Mouse (Mus musculus): Measurements from ENCODE around the gene Il23r. TPM values are rescaled to one million over a fixed set of nuclear protein-coding genes. Genes with fewer than 3 reads are reported as not detected.
"Not testable (repeated sequence)": the region's sequence is repeated elsewhere in the genome, so short reads cannot be mapped to it uniquely, and the experiment has no call there.

Gene Il23r
- total RNA-seq (2021) = not detected

DNA sequence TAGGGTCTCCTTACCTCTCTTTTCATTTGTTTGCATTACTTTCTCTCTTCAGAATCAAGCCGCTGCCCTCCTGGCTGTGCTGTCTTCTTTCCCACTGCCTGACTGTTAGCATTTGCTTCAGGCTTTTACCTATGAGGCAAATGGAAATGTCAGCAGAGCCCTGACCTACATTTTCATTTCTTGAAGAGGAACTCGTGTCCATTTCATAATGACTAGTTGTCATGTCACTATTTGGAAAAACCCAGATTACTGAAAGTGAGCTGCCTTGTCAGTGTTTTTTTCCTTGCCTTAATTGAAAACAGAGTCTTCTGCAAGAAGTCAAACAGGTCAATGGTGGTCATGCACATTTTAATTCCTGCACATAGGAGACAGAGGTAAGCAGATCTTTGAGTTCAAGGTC lies at the start of gene Il23r:
Il23r (minus strand) TSS at position 101 of the 400 bp plus-strand sequence.
- DNase-seq (ENCODE audit: low spot score in 2 of 2) = no peak
- intact Hi-C loops (cut with DNase I) = no loop called here

DNA sequence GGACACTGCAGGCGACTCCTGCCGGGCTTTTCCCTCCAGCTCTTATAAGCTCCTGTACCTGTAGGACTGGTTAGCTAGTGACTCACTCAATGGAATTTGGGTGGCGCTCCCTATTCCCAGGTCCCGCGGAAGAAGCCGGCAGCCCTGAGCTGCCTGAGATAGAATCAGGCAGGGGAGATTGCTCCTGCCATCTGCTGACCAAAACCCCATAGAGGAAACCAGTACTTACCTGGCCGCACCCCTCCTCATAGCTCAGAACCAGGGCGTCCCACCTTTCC lies 44.1 kb upstream of the Il23r start, which contains the start of gene Tacstd2:
Tacstd2 (minus strand) TSS at position 20 of the 278 bp plus-strand sequence.
- intact Hi-C loops (cut with DNase I) = no loop called here
- no peak for DNase-seq (ENCODE audit: low spot score in 2 of 2)

DNA sequence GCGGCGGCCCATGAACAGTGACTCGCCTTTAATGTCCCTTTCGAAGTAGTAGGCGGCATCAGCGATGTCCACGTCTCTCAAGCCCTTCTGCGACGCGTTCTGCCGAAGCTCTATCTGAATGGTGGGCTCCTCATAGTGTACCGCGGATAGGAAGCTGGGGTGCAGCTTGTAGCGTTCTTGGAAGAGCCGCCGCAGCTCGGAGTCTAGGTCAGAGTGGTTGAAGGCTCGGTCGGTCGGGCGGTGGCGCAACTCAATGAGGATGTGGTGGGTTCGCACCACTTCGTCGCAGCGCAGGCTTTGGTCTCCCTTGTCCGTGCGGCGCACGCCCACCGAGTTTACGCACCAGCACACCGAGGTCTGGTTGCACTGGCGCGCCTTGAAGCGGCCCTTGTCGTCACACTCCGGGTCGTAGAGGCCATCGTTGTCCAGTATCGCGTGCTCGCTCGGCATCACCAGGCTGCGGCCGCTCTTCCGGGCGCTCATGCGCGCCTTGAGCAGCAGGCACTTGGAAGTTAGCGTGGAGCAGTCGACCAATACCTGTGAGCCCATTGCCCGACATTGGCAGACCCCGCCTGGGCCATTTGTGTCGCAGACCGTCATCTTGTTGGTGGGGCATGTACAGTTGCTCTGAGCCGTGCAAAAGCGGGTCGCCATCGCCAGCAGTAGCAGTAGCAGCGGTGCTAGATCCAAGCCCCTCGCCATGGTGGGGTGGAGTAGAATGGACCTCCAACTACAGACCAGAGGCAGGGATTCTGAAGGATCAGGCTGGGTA lies 43.5 kb upstream of the Il23r start:
- intact Hi-C loops (cut with DNase I) = no loop called here
- DNase-seq (ENCODE audit: low spot score in 2 of 2) = no peak

DNA sequence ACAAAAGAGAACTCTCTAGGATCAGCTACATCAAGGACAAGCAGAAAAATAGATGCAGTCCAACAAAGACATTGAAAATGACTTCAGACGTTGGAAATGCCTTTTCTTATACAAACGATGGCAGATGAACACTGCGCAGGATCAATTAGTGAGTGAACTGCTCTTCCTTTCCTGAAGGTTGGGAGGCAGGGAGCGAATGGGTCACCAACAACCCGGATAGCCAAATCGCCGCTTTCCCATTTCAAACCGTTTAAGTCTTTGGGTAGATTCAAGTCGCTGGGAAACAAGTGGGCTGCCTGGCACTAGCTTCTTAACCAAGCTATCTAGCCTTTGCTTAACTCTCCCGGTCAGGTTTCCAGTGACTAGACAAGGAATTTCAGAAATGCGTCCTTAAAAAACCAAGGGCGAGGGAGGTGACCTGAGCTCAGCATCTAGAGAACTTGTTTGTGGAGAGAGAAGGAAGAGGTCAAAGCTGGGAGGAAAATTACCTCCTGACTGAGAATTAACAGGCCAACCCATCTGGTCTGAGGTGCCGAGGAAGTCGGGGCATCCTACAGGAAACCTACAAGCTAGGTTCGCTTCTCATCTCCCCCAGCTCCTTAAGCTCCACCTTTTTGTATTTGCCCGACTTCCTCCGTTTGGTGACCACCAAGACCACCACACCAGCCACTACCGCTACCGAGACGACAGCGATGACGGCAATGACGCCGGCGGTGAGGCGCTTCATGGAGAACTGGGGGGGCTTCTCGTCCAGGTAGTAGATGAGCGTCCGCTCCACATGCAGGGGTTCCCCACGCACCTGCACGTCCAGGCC lies 42.7 kb upstream of the Il23r start:
- no peak for DNase-seq (ENCODE audit: low spot score in 2 of 2)
- intact Hi-C loops (cut with DNase I) = no loop called here

DNA sequence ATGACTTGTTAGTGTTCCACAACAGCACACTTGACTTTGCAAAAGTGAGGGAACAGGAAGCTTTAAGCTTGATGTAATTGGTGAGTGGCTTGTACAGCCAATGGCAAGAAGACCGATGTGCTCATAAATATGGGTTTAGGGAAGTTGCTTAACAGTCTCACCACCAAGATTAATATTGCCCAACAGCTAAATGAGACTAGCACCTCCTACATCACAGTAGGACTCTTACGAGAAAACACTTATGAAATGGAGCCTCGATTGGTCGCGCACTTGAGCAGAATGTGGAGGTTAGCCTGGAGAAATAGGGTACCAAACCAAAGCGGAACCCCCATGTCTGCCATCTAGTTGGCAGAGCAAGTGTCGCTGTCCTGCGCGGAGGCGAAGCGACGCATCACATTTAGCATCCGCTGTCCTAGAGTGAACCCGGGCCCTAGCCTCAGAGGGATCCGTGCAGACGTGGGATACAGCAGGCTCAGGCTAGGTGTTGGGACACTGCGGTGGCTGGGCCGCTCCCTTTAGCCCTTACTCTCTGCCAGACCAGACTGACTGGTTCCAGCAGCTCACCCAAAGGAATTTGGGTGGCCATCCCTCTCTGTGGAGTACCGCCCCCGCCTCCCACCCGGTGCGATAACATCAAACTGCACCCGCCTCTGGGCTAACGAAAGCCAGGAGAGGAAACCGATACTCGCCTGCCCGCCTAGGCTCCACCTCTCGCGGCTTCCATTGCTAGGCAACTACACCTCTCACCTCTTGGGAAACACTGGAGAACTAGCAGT lies 41.2 kb upstream of the Il23r start:
- intact Hi-C loops (cut with DNase I) = no loop called here
- DNase-seq (ENCODE audit: low spot score in 2 of 2) = no peak

DNA sequence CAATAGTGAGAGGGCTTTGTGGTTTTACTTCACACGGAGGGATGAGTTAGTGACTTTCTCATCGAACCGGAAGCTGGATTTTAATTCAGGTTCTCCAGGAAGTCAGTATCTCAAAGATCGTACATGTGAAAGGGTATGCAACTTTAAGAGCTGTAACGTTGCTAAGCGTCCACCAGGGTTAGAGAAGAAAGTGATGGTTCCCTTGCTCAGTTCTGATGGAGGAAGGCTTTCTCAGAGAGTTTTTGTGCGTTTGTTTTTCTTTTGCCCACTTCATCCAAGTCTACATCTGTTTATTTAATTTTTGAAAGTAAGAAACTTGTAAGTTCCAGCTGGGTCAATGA lies 40.1 kb upstream of the Il23r start:
- intact Hi-C loops (cut with DNase I) = no loop called here
- no peak for DNase-seq (ENCODE audit: low spot score in 2 of 2)

DNA sequence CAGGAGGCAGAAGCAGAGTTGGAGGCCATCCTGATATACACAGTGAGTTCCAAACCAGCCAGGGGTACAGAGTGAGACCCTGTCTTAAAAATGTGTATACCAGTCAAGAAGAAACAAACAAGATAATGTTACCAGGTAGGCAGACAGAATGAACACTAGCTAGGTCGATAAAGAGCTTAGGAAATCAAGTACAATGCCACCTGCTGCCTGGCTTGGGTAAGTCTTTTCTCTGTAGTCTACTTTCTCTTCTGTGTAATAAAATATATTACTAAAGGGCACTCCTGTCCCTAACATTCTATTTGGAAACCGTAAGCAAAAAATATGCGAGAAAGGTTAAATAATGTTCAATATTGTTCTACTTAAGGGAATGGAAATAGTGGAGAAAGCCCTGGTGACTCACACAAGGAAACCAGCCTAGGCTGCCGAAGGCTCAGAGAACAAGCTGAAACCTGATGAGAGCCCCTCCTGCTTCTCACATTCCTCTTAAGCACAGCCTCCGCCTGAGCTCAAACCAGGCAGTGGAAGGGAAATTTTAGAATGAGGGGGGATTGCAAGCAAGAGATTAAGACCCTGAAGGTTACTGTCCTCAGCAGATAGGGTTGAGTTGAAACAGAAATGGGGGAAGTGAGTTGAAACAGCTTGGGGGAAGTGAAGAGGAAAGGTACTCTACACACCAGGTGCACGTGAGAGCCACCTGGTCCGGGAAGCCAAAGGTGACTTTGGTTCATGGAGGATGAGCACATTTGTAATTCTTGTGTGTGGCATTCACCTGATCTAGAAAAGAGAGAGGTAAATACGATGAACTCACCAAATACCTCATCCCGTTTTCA lies 39.6 kb upstream of the Il23r start:
- intact Hi-C loops (cut with DNase I) = no loop called here
- DNase-seq (ENCODE audit: low spot score in 2 of 2) = no peak

DNA sequence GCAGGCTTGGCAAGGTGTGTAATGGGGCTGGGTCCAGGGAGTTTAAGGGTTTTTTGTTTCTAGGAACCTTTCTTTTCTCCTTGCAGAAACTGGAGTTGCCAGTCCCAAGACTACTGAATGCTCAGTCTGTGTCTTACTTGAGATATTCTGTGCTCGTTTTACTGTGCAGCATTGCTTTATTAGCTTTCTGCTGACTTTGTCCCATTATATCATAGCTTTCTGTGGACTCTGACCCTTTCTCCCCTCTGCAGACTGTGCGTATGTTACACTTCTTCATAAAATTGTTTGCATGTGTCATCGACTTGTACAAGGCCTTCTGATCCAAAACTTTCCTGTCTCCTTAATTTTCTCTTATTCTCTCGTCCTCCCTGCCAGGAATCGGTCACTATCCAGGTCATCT lies 34.7 kb upstream of the Il23r start:
- intact Hi-C loops (cut with DNase I) = no loop called here
- DNase-seq (ENCODE audit: low spot score in 2 of 2) = no peak

DNA sequence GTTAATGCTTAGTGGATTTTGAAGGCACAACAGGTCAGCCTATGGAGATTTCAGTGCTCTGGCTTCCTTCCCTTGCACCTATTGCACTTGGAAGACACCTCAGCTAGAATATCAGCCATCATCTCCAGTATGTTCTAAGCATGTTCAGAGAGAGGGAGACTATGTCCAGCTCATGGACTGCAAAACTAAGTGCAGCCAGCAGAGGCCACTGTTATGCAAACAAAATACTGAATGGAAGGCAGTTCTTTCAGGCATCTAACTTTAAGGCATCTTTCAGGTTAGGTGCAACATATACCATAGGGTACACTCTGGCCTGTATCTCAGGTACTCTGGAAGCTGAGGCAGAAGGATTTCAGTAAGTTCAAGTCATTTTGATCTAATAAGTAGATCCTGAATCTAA lies 19.1 kb upstream of the Il23r start:
- intact Hi-C loops (cut with DNase I) = no loop called here
- peak in 1 of 2 experiments; percentile 27 for DNase-seq (ENCODE audit: low spot score in 2 of 2)

DNA sequence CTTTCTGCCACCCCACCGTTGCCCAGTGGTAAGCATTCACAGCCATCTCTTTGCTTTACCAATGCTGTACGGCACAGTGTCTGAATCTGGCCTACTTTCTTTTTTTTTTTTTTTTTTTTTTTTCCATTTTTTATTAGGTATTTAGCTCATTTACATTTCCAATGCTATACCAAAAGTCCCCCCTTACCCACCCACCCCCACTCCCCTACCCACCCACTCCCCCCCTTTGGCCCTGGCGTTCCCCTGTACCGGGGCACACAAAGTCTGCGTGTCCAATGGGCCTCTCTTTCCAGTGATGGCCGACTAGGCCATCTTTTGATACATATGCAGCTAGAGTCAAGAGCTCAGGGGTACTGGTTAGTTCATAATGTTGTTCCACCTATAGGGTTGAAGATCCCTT lies 10.3 kb upstream of the Il23r start:
- DNase-seq (ENCODE audit: low spot score in 2 of 2); intact Hi-C loops (cut with DNase I): not testable (repeated sequence)

DNA sequence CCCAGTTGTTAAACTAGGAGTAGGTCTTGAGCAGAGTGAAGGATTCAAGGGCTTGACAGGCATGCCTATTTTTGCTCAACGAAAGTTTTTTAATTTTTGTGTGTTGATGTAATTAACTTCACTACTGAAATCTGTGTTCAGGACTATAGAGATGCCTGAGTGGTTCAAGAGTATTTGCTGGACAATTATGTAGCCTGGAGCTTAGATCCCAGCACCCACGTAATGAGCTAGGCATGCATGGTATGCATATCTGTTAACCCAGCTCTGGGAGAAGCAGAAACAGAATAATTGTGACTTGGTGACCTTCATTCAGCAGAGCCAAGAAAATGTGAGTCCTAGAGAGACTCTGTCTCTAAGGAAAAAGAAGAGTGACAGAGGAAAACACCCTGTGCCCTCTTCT lies 10.6 kb downstream of the Il23r start:
- intact Hi-C loops (cut with DNase I) = no loop called here

DNA sequence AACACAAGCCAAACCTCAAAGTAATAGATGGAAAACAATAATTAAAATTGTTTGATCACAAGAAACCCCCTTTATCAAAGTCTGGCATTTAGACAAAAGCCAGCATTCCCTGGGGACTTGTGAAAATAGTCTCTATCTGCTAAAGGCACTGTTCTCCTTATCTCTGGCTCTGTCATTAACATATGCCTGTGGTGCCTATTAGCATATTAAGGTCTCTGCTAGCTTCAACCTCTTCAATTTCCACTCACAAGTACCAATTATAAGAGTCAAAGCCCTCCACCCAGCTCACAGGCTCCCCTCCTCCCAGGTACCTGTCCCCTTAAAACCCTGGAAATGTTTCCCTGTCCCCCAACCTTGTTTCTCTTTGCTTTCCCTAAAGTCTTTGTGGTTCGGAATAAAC lies 20.4 kb downstream of the Il23r start:
- no peak for DNase-seq (ENCODE audit: low spot score in 2 of 2)
- intact Hi-C loops (cut with DNase I) = no loop called here

More for the DNA sequence above, 10.6 kb downstream of the Il23r start:
- no peak for DNase-seq (ENCODE audit: low spot score in 2 of 2)

DNA sequence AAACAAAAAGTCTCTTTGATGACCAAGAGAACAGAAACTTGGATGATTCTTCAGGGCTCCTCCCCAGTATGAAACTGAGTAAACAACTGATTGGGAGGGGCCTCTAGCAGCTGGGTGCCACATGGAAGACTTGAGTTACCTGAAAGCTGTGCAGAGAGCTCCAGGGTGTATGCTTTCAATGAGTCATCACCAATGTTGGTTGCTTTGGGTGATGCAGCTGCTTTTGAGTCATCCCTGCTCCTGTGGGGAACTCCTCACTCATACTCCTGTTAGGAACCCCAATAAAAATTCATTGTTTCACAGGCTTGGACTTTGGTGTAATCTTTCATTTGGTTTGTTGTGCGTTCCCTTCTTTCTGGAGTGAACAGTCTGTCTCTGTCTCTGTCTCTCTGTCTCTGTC lies 32.2 kb downstream of the Il23r start:
- intact Hi-C loops (cut with DNase I) = no loop called here
- DNase-seq (ENCODE audit: low spot score in 2 of 2) = no peak

DNA sequence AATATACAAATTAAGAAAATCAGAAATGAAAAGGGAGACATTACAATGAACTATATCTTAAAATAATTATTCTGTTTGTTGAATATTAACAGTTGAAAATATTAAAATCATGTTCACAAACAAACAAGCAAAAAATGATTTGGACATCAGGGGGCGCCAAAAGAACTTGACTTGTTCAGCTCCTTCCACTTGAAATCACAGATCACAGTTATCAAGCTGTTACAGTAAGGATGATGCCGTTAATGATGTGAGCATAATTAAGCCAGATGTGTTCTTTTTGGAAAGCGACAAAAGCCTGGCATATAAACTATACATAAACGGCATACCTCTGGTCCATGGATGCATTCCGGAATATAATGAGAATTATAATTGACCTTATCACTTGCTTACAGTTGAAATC lies 40.3 kb downstream of the Il23r start:
- intact Hi-C loops (cut with DNase I) = no loop called here
- no peak for DNase-seq (ENCODE audit: low spot score in 2 of 2)

DNA sequence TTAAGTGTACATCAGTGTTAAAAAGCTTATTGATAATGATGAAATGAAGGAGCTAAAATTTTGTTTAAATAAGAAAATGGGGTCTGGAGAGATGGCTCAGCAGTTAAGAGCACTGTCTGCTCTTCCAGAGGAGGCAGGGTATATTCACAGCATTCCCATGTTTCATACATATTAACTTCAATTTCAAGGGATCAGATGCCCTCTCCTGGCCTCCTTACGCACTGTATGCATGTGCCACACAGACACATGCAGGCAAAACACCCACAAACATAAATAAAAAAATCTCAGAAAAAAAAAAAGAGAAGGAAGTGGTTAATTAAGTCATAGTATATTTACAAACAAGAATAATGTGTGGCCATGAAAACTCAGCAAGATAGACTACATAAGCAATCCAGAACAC lies 45.8 kb downstream of the Il23r start:
- intact Hi-C loops (cut with DNase I) = no loop called here

DNA sequence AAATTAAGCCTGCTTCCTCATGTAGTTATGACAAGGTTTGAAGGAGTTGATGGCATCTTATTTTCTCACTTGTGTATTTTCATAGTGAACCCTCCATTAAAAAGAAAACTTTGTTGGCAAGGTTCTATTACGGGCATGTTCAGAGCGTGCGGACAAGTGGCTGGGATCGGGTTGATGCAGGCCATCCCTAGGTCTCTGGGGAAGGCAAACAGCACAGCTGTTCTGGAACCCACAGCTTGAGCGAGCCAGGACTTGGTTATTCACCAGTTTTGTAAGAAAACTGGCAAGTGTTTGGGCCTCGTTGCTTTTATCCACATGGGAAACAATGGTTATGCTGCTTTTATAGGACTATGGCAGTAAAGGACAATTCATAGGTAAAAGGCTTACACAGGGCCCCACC lies 48.5 kb downstream of the Il23r start:
- intact Hi-C loops (cut with DNase I) = no loop called here
- no peak for DNase-seq (ENCODE audit: low spot score in 2 of 2)

More for the DNA sequence above, 45.8 kb downstream of the Il23r start:
- no peak for DNase-seq (ENCODE audit: low spot score in 2 of 2)

DNA sequence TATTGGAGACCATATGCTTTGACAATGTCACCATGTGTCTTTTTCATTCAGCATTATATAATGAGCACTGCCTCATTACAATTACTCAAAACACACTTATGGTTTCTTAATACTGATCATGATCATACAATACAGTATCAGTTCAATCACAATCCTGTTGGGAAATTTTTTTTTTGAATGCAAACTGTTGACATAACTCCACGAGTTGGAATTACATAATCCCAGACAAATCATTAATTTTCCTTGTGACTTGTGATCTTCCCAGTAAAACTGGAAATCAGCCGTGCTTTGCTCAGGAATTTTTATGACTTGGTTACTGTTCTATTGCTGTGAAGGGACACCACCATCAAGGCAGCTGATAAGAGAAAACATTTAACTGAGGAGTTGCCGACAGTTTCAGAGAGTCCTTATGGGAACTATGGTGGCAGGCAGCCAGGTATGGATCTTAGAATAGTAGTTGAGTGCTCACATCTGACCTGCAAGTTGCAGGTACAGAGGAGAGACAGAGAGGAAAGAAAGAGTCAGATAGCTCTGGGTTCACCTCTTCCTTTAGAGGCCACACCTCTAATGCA lies 53.8 kb downstream of the Il23r start:
- intact Hi-C loops (cut with DNase I) = loop anchor here (10.0 kb wide), 1 partner anchor 263 kb away; no protein-coding TSS in a partner anchor
- no peak for DNase-seq (ENCODE audit: low spot score in 2 of 2)

DNA sequence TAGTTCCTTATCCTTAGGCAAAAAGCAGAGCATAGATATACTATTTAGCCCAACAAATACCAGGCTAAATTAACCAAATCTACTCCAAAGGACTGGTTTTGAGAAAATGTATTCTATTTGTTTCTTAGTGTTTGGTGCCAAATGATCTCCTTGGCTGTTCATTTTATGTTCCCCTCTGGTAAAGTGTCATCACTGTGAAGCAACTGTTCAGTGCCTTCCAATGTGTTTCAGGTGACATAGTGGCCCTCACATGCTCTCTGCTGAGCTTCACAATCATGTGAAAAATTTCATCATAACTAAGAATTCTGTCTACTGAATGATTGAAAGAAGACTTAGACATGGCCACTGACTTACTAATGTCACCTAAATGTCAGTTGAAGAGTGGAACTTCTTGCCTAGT lies 54.6 kb downstream of the Il23r start:
- intact Hi-C loops (cut with DNase I) = loop anchor here (10.0 kb wide), 1 partner anchor 262 kb away; no protein-coding TSS in a partner anchor
- DNase-seq (ENCODE audit: low spot score in 2 of 2) = no peak

DNA sequence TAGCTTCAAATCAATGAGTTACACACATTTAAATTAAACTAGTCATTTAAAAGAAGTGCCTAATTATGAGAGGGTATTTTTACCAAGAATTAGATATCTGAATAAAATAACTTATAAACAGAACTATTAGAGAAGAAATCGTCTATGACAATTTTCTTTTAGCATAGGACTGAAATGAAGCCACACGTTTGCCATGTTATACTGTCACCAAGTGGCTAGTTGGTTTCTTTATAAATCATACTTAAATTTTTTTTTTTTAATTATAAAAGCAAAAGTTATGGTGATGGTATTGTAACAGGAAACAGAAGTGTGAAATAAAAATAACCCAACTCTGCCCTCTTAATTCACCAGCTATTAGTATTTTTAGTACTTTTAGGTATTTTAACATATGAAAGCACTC lies 55.4 kb downstream of the Il23r start:
- no peak for DNase-seq (ENCODE audit: low spot score in 2 of 2)
- intact Hi-C loops (cut with DNase I) = loop anchor here (10.0 kb wide), 1 partner anchor 261 kb away; no protein-coding TSS in a partner anchor
